Mouse (Mus musculus): Measurements from ENCODE around the gene Hbs1l.

DNA sequence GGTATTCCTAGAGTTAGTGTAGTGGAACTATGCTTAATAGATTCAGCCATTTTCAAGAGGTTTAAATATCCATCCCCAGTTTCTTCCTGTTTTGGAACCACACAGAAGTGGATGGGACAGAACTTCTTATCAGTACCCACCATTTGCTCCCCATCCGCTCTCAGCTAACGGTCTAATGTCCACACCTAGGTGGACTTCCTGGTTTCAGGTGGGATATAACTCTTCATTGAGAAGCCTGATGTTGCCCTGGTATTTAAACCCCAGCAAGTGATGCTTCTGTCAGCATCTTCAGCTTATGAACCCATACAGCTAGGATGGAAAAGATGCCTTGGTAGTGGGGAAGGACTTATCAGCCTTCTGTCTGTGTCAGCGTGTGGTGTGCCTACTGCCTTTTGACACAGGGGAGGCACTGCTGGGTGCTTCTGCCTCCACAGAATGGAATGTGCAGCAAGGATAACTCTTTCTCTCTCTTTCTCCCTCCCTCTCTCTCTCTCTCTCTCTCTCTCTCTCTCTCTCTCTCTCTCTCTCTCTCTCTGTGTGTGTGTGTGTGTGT lies 89.4 kb downstream of the Hbs1l start:
- TF ChIP-seq CTCF (IDR thresholded peaks at IDR 0.05; ENCODE audit: low read depth, low read length) (no peak), POLR2A (IDR thresholded peaks at IDR 0.05; ENCODE audit: borderline replicate concordance, low read depth, low read length) (no peak)

All from bone marrow macrophage, adult 2 months (primary cell).